Mouse (Mus musculus) MEL (cell line): Measurements from ENCODE around the gene Slc5a6.

Experiments used
- CHD1 ChIP-seq: IDR thresholded peaks from 2 replicates; pipeline ENCODE4 v1.6.1; 2012; ENCODE audit warnings: low read depth, mild to moderate bottlenecking, inconsistent platforms, low read length, improper control_type of control experiment
- CTCF ChIP-seq, 3 experiments: IDR thresholded peaks in 2 of 3; conservative IDR thresholded peaks in 1 of 3; 2 replicates each; pipeline ENCODE4 v1.5.1; 2011 to 2012; ENCODE audit warnings: low read length in 3 of 3, low read depth in 2 of 3, mild to moderate bottlenecking in 2 of 3, improper control_type of control experiment in 1 of 3, inconsistent platforms in 1 of 3, mixed read lengths in 1 of 3, moderate library complexity in 1 of 3; ENCODE audit not compliant: control insufficient read depth in 1 of 3, insufficient read depth in 1 of 3, poor library complexity in 1 of 3, severe bottlenecking in 1 of 3
- GATA1 ChIP-seq: IDR thresholded peaks from 2 replicates; pipeline ENCODE4 v1.6.1; 2011; ENCODE audit warnings: low read depth, low read length, improper control_type of control experiment
- ZNF384 ChIP-seq: IDR thresholded peaks from 2 replicates; pipeline ENCODE4 v1.6.1; 2012; ENCODE audit warnings: low read depth, mild to moderate bottlenecking, inconsistent platforms, low read length, improper control_type of control experiment

DNA sequence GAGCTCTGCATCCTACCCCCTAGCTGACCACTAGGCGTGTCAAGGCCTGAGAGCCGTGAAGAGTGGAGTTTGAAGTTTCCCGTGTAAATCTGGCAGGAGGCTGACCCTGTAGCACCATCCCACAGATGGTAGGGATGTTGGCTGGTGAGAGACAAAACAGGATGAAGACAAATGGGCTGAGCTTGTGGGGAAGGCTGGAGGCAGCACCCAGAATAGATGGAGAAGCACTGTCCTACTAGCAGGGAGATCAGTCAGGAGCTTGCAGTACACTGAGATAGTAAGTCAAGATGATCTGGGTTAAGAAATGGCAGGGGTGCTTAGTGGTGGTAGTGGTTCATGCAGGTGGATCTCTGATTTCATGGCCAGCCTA is 32.1 kb upstream of the Slc5a6 start:
- TF ChIP-seq GATA1 (no peak), ZNF384 (no peak), CTCF (IDR thresholded peaks at IDR 0.05 in 2 of 3, conservative IDR thresholded peaks at IDR 0.05 in 1 of 3; ENCODE audit: control insufficient read depth in 1 of 3, insufficient read depth in 1 of 3, low read depth in 2 of 3, low read length in 3 of 3, poor library complexity in 1 of 3, severe bottlenecking in 1 of 3) (no peak; a peak in 1 of 6 replicates), CHD1 (no peak)
